Mouse (Mus musculus) cerebellum, adult 2 months (tissue): Measurements from ENCODE around the gene Grb14.

Experiments used
- CTCF ChIP-seq: fragments of 200-500 bp; IDR thresholded peaks from 2 replicates; pipeline ENCODE4 v1.5.1; 2011; ENCODE audit warnings: low read depth, mild to moderate bottlenecking, control low read depth, low read length, moderate library complexity, borderline replicate concordance; ENCODE audit not compliant: insufficient read depth
- POLR2A ChIP-seq: fragments of 200-500 bp; IDR thresholded peaks from 2 replicates; pipeline ENCODE4 v1.6.1; 2011; ENCODE audit warnings: low read length, control low read depth, borderline replicate concordance; ENCODE audit not compliant: insufficient read depth

- TF ChIP-seq POLR2A (no peak), CTCF (no peak)
Measured at GRCm38 (mm10) chr2:64970992-64971391, 53.8 kb downstream of the Grb14 start.
